Mouse (Mus musculus) heart, postnatal 10 days (tissue): ENCODE measurements around the gene Prdm11. TPM values are rescaled to one million over a fixed set of nuclear protein-coding genes. Genes with fewer than 3 reads are reported as not detected.

Experiments used
- DNase-seq, 2 experiments: peaks; one replicate each; pipeline ENCODE4 v3.0.0; 2021
- intact Hi-C: fragments of 180-260 bp; cut with DNase I; formaldehyde crosslinking; loops from one replicate; pipeline ENCODE4 v1.15.1; 2025
- total RNA-seq, 2 experiments: library from RNA; stranded (reverse); gene quantifications; 2 replicates each; pipeline ENCODE4 v1.2.3; 2021

Prdm11 gene
- total RNA-seq, 2 experiments from 2014 or later: 20.9 to 21.8 TPM

DNA sequence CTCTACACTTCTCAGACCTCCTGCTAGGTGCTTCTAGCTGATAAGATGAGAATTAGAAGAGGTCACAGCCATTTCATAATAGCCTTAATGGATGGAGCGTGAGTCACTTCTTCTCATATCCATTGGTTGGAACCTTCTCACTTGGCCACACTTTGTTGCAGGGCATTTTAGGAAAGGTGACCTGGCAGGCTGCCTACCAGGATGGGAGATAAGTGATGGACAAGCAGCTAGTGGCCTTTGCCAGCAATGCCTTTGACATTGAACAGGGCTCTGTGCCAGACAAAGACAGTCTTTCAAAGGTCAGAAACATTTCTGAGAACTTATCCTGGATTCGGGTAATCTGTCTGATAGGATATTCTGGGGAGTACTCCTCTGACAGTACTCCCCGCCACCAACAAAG, 102.6 kb downstream of the Prdm11 start:
- DNase-seq: peak; percentile 52 to 74
- intact Hi-C loops: no loop called here

DNA sequence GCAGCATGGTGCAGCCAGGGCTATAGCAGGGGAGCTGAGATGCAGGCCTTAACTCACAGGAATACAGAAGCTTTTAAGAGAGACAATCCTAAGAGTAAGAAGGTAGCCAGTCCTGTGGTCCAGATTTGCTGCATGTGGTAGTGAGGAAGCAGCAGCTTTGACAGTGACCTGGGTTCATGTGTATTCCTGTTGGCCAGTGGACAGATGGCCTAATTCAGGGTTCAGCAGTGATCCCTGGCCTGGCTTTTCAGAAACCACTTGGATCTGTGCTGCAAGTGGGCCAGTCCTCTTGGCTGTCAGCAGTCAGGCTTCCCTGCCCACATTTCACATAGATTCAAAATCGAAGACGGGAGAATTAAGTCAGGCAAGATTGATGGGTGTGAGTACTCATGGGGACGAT, 104.5 kb downstream of the Prdm11 start:
- intact Hi-C loops: no loop called here
- DNase-seq: no peak

DNA sequence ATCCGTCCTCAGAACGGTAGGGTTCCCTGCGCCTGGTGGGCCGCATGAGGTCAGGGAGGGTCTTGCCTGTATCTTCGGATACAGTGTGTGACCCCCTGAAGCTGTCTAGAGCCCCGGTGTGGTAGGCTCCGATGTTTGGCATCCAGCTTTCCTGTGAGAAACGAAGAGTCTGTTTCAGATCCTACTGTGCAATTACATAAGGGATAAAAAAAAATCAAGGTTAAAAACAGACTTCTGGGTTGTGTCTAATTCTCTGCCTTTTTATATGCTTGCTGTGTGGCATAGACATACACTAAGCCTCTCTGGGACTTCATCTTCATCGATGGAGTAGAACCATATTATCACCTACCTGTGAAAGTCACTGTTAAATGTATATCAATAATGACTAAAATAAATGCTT, 105.0 kb downstream of the Prdm11 start:
- no peak for DNase-seq
- intact Hi-C loops: no loop called here

DNA sequence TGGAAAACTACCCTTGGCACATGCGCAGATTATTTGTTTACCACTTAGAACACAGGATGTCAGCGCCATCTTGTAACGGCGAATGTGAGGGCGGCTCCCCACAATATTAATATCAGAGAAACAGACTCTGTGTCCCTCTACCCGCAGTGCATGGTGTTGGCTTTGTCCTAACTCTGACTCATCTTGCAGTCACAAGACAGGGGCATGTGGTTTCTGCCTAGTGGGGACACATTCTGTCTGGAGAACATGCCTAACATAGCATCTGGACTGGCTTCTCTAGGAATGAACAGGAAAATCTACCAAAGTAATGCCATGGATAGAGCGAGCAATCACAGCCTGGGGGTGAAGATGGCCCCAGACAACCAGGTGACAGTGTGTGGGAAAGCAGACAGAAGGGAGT, 107.1 kb downstream of the Prdm11 start:
- intact Hi-C loops: no loop called here
- DNase-seq: no peak

DNA sequence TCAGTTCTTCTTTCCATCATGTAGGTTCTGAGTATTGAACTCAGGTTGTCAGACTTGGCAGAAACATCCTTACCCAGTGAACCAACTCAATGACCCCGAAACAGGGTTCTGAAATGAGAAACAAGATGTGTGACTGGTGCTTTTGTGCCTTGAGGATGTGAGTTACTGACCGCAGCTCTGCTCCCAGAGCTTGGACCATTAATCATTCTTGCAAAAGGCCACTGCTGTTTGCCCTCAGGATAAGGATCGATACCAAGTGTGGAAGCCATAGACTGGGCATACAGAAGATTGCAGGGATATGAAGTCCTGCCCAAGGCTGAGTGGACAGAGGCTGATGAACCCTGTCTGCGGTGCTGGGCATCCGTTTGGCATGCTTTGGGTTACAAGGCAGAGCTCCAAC, 107.9 kb downstream of the Prdm11 start:
- no peak for DNase-seq
- intact Hi-C loops: no loop called here

DNA sequence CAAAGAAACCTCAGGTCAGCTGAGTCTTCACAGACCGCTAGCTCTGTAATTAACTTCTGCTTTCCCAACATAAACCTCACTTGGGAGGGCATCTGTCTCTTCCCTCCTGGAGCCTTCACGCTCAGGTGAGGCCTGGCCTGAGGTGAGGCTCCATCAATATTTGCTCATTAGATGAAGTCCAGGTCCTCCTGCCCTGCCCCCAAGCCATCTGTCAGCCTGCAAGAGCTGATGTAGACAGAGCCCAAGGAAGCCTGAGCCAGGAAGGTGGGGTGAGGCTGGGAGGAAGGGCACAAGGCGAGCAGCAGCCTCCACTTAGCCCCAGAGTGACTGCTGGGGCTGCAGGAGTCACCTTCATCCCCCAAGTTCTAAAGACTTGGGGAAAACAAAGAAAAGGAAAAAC, 110.5 kb downstream of the Prdm11 start:
- no peak for DNase-seq
- intact Hi-C loops: no loop called here

DNA sequence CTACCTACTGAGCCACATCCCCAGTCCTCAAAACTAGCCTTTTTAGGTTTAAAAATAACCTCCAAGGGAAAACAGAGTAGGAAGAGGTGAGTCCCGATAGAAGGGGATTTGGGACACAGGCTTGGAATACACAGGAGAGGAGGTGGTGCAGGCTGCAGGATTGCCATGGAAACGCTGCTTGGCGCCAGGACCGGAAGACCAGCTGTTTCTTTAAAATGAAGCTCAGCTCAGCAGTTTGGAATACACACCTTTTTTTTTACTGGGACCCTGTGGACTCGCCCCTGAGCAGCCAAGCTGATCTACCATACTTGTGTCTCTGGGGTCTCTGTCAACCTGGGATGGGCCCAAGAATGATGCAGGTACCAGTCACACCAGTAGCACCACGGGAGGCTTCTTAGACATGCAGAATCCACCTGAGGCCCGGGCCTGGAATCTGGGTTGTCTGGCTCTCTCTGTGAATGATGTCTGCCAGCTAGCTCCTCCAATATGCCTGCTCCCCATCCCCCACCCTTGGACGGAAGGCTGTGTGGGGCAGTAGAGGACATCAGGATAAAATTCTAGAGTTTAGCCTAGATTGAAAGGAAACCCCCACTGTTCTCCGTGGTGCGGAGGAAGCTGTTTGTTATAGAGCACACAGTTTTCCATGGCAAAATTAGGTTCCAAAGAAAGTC, 111.5 kb downstream of the Prdm11 start:
- intact Hi-C loops: no loop called here
- DNase-seq: peak; percentile 26 to 28

DNA sequence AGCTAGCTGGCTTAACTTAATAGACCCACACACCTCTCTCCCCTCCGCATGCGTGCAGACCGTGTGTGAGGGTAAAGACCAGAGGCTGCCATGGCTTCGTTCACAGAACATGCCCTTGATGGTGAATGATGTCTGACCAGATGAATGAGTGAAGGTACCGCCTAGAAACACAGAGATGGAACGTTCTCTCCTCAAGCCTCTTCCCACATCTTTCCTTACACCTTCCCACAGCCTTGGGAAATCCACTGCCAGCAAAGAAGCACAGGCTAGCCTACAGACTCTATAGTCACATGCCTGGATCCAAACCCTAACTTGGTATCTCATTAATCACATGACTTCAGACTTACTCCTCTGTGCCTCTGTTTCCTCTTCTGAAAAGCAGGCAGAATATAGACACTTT, 112.6 kb downstream of the Prdm11 start:
- no peak for DNase-seq
- intact Hi-C loops: no loop called here

DNA sequence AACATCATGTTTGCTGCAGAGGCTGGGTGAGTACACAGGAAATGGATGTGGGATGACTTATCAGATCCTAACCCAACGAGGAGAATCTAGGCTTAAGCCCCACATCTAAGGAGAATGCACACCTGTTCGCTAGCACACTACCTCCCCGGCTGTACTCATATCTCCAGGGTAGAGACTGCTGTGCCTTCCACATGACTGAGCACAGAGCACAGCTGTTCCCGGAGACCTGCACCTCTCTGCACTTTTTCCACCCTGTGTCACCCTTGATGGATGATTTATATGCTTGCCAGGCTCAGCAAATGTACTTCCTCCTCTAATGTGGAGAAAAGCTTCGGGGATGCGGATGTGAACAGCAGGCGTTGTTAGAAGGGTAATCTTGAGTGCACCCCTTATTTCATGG, 114.9 kb downstream of the Prdm11 start:
- no peak for DNase-seq
- intact Hi-C loops: no loop called here

DNA sequence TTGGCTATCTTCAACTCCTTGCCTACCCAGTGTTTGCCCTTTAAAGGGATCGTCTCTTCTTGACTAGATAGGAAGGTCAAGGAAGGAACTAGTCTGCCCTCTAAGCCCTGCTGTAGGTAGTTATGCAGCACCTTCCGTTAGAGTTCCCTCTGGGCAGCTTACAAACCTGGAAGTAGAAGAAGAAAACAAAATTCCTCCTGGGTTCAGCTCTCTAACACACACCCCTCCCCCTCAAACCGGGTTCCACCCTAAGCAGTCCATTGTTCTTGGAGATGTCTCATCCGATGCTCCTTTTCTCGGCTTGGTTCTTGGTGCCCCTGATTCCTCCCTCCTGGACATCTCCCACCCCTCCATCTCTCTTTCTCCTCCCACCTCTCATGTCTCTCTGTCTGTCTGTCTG, 116.3 kb downstream of the Prdm11 start:
- intact Hi-C loops: no loop called here
- no peak for DNase-seq

DNA sequence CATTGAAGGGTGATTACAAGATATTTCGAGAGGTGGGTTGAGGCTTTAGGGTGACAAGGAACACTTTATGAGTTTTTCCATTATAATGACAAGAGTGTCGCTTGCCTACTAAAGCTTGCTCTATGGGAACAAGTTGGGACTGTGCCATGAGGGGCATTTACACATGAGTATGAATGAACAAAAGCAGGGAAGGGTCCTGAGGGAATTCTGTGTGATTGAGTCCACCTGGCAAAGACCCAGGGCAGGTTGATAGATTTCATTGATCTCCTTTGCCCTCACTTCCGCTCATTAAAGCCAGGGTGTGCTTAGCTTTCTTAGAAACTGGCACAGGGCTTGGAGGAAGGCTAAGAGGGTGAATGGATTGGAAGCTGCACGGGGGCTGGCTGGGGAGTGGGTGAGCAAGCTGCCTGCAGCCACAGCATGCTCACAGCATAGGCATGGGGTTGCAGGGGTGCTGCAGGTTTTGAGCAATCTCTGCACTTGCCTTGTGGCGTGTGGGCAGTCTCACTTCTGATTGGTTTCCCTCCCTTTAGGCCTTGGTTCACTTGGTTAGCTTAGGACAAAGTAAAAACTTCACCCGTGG, 121.2 kb downstream of the Prdm11 start:
- intact Hi-C loops: no loop called here
- DNase-seq: no peak

DNA sequence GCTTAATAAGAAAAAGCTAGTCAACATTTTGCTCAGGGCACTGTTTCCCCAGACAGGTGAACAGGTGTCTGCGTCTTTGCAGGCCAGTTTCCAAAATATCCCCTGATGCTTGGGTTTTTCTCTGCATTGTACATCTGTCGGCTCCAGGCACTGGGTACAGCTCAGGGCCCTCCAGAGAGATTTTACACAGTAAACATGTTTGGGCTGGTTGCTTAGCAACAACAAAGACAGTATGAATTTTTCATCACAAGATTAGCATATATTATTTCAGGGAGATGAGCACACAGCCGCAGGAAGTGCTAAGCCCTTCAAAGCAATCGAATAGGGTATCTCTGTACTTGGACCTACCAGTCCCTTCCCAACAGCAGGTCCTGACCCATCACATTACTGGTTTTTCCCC, 125.3 kb downstream of the Prdm11 start:
- no peak for DNase-seq
- intact Hi-C loops: no loop called here

DNA sequence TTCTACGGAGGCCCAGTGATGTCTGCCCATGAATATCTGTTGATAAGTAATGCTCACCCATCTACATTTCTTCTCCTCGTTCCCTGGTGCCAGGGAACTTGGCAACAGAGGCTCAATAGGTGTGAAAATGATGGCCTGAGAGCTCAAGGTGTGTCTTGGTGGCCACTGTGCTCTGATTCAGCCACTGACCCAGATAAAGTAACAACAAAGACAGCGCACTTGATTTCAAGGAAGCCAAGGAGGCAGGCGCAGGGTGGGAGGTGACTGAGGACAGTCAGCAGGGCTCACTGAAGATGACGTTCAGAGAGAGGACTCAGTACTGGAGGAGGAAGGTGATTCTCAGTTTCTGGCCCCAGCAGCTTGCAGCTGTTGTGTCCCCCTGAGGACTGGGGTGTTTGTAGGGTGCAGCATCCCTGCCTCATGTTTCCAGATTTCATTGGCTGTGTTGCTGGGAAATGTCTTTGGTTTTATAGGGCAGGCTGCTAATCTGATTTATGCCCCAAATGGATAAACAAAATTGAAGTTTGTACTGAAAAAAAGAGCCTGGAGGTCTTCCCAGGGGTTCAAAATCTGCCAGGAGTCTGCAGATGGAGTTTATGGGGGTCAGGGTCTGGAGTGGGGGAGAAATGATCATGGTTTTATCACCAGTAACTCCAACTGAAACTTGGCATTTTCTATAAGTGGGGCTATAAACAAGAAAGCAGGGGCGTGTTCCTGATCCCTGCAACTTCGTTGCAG, 128.4 kb downstream of the Prdm11 start:
- intact Hi-C loops: no loop called here

DNA sequence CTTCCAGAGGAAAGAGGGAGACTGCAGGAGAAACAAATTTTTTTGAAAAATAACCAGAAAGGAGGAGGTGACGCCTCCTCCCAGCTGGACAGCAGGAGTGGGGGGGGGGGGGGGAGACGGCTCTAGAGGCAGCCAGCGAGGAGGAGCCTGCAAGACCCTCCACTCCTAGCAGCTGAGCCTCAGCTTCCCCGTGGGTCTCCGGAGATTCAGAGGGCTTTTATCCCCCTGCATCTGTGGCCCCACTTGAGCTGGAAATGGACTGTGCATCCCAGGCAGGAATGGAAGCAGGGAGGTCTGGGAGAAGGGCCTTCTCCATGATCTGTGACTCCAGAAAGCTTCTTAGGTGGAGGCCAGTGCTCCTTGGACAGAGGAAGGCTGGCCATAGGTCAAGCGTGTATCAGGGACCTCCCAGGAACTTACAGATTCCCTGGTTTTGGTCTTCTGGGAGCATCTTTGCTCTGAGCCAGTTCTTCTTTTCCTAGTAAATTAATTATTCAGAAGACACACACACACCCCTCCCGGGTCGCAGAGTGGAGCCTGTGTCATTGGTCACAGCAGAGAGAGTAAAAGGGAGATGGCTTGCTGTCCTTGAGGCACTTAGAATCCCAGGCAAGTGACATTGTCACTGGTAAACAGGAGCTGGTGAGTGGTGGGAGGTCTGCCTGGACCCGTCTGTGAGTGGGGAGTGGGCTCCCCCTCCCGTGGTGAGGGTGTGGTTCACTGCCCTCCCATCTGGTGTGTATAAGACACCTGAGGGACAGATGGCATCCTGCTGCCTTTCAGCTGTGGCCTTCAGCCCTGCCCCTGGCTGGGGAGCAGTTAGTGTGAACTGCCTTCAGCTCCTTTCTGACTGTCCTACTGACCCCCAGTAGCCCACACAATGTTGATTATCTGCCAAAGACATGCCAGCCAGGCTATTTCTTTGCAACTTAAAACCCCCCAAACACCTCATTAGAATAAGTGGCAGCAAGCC, 130.0 kb downstream of the Prdm11 start:
- no peak for DNase-seq
- intact Hi-C loops: no loop called here

More for the DNA sequence above, 128.4 kb downstream of the Prdm11 start:
- no peak for DNase-seq

Other genes starting within 250 kb of the Prdm11 start
- gene Syt13, start 131.1 kb downstream of the Prdm11 start, total RNA-seq: under 1 TPM; 0.07 to 0.48 TPM
- gene Trp53i11, start 141.4 kb upstream of the Prdm11 start, total RNA-seq: 10 to 100 TPM; 77.4 to 80.7 TPM